Mouse (Mus musculus) ES-E14 (cell line): ENCODE data around the gene Ctrl.

ENCODE experiments used
- CHD2 ChIP-seq: IDR thresholded peaks from 2 replicates; pipeline ENCODE4 v1.6.1; 2014; ENCODE audit warnings: mild to moderate bottlenecking, low read depth, low read length, inconsistent platforms
- HCFC1 ChIP-seq: IDR thresholded peaks from 2 replicates; pipeline ENCODE4 v1.6.1; 2012; ENCODE audit warnings: low read length, inconsistent platforms, borderline replicate concordance; ENCODE audit not compliant: insufficient read depth
- ZC3H11A ChIP-seq: IDR thresholded peaks from 2 replicates; pipeline ENCODE4 v1.6.1; 2012; ENCODE audit warnings: low read depth, mild to moderate bottlenecking, inconsistent platforms, low read length, borderline replicate concordance
- ZNF384 ChIP-seq: IDR thresholded peaks from 2 replicates; pipeline ENCODE4 v1.6.1; 2012; ENCODE audit warnings: low read depth, low read length, inconsistent platforms

- TF ChIP-seq HCFC1 (no peak), ZC3H11A (no peak), ZNF384 (no peak), CHD2 (no peak)
Observed at GRCm38 (mm10) chr8:105969367-105969766, 35.7 kb upstream of the Ctrl start.
